Mouse (Mus musculus) T-cell, adult 2 months (primary cell): Measurements from ENCODE around the gene Fkbp14.

ENCODE experiments used
- DNase-seq: peaks from one replicate; pipeline ENCODE4 v3.0.0; 2022; ENCODE audit warnings: low spot score

The Fkbp14 gene

GRCm38 (mm10) chr6:54588212-54588611 is 8.9 kb downstream of the Fkbp14 start:
- no peak for DNase-seq

DNA sequence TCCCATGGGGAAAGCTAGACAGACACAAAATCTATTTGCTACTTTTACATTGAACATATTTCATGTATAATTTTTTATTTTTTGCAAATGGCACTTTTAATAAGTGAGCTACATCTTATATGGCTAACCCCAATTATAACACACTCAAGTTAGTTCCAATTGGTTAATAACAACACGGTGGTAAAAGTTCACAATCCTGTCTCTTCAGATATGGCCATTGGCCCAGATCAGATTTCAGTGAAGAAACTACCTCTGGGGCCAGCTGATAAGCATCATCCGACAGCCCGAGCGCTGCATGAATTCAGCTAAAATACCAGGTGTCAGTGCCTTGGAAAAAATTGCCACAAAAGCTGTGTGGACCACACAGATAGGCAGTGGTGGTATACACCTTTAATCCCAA is 9.4 kb downstream of the Fkbp14 start:
- DNase-seq, result no peak

DNA sequence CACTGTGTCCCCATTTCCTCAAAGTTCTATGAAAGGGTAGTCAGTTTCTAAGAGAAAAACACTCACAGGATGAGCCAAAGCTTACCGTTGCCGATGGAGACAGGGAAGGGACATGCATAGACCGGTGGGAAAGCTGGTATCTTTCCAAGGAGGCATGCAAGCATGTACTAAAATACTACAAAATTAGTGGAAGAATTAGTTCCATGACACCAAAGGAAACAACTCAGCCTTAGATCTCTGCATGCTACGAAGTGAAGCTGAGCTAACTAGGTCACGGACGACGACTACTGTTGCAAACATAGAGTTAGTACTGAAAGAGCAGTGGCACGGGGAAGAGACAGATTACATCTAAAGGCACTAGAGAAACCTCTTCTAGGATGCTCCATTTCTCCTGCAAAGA is 10.2 kb downstream of the Fkbp14 start:
- DNase-seq, result no peak

DNA sequence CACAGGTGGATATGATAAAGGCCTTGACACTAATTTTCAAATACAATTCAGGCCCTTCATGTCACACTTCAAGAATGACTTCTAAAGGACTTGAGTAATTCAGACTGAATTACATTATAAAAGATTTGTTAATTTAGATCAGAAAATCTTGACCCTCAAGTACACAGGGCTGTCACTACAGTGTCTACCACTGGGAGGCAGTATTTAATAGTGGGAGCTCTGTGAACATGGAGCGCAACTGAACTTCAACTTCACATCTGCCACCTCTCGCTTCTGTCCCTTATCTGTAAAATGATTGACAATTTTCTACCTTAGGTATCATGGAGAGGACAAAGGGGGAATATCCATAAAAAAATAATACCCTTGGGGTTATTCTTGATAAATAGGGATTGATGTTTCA is 10.9 kb downstream of the Fkbp14 start:
- peak; percentile 39 for DNase-seq

DNA sequence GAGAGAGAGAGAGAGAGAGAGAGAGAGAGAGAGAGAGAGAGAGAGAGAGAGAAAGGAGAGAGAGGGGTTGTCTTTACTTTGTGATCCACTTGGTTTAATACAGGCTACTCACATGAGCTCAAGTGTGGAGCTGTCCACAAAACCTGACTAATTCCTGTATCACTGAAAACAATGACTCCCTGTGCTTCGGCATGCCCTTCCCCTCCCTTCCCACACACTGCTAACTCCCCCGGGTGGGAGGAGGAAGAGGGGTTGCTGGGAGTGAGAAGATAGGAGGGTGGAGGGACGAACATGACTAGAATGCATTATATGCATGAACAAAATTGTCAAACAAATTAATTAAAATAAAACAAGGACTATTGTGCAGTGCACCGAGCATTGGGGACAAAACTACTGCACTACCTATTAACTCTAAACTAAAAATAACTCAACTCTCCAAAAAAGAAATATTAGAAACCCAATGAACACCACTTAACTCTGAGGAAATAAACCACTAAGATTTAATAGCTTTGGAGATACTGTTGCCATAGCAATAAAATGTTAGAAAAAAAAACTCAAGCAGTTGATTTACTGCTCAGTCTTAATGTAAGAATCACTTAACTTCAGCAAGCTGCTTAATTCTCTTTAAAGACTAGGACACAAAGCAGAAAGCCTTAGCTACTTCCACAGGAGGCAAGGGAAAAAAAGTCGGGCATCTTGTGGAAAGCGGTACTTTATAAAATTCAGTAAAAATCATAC is 23.7 kb downstream of the Fkbp14 start:
- no peak for DNase-seq

DNA sequence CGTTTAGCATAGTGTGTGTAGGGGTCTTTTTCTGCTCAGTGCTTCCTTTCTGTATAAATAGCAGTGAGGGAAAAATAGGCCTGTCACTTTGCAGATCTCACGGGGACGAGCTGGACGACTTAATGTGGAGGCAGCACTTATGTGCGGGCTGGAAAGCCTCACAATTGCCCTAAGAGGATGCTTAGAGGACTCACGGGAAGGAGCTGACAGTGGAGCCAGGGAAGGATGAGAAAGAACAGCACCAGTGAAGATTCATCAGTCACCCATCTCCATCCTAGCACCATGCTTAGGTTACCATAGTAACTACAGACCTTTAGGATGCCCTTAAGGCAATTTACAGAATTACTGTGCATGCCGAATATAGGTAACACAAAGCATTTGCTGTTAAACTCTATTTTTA is 27.3 kb downstream of the Fkbp14 start:
- DNase-seq, result no peak

GRCm38 (mm10) chr6:54566546-54566919 is 30.6 kb downstream of the Fkbp14 start:
- DNase-seq, result no peak

DNA sequence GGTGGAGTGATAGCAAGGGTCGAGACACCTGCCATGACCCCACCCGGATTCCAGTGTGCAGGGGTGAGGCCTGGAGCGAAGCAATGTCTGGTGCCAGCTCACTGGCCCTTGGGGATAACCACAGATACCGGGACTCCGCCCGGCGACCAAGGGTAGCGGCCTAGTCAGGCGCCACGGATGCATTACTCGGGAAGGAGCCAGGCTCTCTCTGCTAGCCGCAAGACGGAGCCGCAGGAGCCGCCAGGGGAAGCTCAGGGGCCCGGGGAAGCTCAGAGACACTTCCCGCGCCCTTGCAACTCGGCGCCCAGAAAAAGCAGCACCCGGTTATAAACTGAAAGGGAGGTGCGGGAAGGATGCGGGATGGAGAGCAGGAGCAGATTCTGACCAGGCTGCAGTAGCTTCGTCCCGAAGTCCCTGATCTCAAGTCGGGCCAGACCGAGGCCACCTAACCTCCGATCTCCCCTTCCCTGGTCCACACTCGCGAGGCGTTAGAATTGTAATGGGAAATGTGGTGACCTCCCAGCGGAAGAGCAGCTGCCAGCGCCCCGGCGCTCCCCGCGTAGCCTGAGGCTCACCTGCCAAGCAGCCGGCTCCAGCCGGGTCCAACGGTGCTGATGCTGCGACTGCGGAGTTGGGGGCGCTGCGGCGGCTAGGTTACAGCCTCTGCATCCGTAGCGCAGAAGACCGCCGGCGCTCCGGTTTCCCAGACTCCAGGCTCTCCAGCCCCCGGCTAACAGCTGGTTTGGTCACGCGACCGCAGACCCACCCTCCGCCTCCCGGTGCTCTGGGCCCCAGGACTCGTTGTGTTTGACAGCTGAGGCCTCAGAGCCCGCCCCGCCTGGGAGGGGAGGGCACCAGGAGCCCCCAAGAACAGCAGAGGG is 31.2 kb downstream of the Fkbp14 start, which contains the start of gene Scrn1:
Gene Scrn1 (minus strand): TSS at position 825 of the 881 bp plus-strand sequence.
- DNase-seq, result peak; percentile 3

DNA sequence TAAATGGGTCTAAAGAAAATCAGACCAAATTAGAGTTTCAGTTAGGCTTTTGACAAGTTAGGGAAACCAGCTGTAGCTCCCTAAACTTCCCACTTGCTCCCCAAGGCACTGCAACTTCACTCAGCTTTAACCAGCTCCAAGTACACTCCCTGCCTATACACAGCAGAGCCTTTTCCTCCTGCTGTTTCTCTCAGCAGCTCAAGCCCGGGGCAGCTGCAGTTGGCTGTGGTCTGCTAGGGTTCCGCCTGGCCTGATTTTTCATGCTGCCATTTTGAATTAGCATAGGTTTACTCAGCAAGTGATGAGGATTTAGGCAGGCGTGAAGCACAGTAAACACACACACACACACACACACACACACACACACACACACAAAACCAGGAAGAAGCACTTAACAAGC is 32.1 kb downstream of the Fkbp14 start:
- DNase-seq, result no peak

GRCm38 (mm10) chr6:54564506-54564991 is 32.6 kb downstream of the Fkbp14 start:
- DNase-seq, result no peak

- DNase-seq, result no peak
These were observed 33.5 kb downstream of the Fkbp14 start for GRCm38 (mm10) chr6:54563561-54563960.

DNA sequence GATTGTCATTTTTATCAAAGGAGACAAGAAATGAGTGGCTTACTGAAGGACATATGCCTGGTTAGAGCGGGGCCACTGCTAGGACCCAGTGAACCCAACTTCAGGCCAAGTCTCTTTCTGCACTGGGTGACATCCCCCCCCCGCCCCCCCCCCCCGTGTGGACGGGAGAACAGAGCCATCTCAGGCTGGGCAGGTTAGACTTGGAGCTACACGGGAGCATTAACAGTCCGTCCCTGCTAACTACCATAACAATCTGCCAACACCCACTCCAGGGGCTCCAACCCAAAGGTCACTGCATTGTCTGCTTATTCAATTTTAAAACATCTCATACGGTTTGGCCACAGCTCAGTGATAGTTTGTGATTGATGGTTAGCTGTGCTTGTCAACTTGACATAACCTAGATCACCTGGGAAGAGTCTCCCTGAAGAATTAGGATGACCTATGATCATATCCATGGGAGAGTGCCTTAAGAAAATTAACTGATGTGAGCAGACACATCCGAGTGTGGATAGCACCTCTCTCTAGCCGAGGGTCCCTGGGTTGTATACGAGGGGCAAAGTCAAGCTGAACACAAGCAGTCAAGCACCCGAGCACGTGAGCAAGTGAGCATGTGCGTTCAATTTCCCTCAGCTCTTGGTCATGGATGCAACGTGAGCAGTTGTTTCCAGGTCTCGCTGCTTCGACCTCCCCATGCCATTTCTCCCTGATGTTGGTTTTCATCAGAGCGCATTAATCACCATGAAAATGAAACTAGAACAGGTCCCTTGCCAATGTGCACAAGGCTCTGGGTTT is 34.9 kb downstream of the Fkbp14 start:
- DNase-seq, result no peak

GRCm38 (mm10) chr6:54558466-54558865 is 38.6 kb downstream of the Fkbp14 start:
- no peak for DNase-seq

- no peak for DNase-seq
These were observed 39.4 kb downstream of the Fkbp14 start for GRCm38 (mm10) chr6:54557671-54558070.

- DNase-seq, result no peak
These were observed 41.3 kb downstream of the Fkbp14 start for GRCm38 (mm10) chr6:54555816-54556215.

DNA sequence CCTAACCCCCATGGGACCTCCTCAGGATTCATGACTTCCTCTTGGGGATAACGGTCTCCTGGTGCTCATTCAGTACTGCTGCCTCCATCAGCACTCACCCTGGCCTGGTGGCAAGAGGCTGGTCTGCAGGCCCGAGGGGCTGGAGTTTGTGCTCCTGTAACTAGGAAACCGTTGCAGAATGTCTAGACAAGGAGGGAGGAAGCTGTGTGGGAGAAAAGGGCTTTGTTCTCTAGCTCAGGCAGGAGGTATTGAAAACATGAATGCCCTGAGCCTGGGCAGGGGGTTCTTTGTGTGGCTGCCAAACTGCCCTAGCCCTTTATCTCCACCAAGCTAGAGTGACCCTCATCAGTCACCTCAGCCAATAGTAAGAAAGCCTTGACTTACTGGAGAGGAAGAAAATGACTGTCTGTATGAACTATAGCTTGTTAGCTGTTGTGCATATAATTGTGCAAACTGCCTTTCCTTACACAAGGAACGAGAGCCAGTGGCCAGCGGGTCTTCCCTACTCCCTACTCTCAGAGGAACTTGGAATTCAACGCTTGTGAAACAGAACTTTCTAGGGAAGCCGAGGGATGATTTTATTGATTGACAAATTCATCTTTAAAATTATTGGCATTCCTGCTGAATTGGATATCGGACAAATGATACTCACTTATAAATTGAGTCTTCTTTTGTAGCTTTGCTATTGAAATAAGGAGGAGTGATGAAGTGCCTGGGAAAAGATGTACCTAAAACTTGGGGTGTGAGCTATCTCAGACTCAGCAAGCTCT is 42.6 kb downstream of the Fkbp14 start:
- DNase-seq, result no peak

DNA sequence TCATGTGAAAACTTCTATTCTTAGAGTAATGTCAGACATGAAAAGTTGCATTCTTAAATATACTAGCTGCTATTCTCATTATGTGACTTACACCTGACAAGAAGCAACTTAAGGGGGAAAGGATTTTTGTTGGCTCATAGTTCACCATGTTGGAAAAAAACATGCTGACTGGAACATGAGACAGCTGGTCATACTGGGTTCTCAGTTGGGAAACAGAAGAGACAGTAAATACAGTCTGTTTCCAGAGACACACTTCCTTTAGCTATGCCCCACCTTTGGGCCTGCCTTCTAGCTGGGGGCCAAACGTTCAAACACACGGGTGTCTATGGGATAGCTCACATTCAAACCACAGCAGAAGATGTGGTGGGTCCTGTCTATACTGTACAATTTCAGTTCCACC is 43.5 kb downstream of the Fkbp14 start:
- DNase-seq, result no peak

- DNase-seq, result no peak
These were observed 44.2 kb downstream of the Fkbp14 start for GRCm38 (mm10) chr6:54552721-54553413.

- DNase-seq, result no peak
These were observed 46.2 kb downstream of the Fkbp14 start for GRCm38 (mm10) chr6:54550801-54551323.

DNA sequence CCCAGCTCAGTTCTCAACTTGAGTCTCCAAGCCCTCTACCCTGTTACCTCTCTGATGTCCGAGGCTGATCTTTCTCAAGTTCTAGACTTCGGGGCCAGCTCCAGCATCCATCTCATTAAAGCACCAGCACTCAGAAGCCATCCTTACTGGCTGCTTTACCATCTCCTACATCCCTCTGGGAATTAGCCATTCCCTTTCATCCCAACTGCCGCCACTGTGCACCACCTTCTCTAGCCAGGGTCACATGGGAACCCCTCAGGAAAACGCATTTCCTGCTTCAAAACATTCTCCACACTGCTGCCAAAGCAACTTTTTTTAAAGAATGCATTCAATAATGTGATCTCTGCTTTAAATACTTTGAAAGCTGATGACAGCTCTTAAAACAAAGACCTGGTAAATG is 47.8 kb downstream of the Fkbp14 start:
- DNase-seq, result no peak
